Mouse (Mus musculus) CH12.LX (cell line): Measurements from ENCODE around the gene Gm49450. TPM values are rescaled to one million over a fixed set of nuclear protein-coding genes. Genes with fewer than 3 reads are reported as not detected.

Source experiments
- DNase-seq: peaks from one replicate; pipeline ENCODE4 v3.0.0-alpha.2; 2013; ENCODE audit errors: extremely low read depth
- H3K27ac ChIP-seq: 2 replicates; pipeline ENCODE4 v1.5.1; 2012; ENCODE audit warnings: low read depth, mild to moderate bottlenecking, control low read depth, moderate library complexity; ENCODE audit not compliant: insufficient read depth
- H3K27me3 ChIP-seq: replicated peaks from 2 replicates; pipeline ENCODE3; 2012; ENCODE audit warnings: inconsistent platforms
- H3K36me3 ChIP-seq, 2 experiments: replicated peaks in 1 of 2; 2 replicates each; pipeline versions ENCODE3 to v1.6.1; 2012; ENCODE audit warnings: inconsistent platforms in 1 of 2, low read length in 1 of 2, mild to moderate bottlenecking in 1 of 2, mixed read lengths in 1 of 2, moderate library complexity in 1 of 2; ENCODE audit not compliant: control insufficient read depth in 1 of 2, insufficient read depth in 1 of 2
- H3K4me1 ChIP-seq, 2 experiments: 2 replicates each; pipeline ENCODE4 v1.6.1; 2012; ENCODE audit warnings: inconsistent platforms in 1 of 2, moderate library complexity in 1 of 2; ENCODE audit not compliant: insufficient read depth in 2 of 2, control insufficient read depth in 1 of 2
- H3K4me2 ChIP-seq: 2 replicates; pipeline ENCODE4 v1.6.1; 2012; ENCODE audit warnings: low read depth, mild to moderate bottlenecking, control low read depth; ENCODE audit not compliant: poor library complexity, insufficient read depth, severe bottlenecking
- H3K4me3 ChIP-seq, 3 experiments: fragments of 150-350 bp in 1 of 3; sonication (generic) in 1 of 3; replicated peaks in 1 of 3; 2 replicates each; pipeline versions ENCODE3 to v1.5.1; 2011 to 2012; ENCODE audit warnings: low read depth in 2 of 3, low read length in 2 of 3, mild to moderate bottlenecking in 2 of 3, moderate library complexity in 2 of 3, control low read depth in 1 of 3, improper control_type of control experiment in 1 of 3, inconsistent platforms in 1 of 3, mixed read lengths in 1 of 3; ENCODE audit not compliant: poor library complexity in 1 of 3
- H3K79me2 ChIP-seq: replicated peaks from 2 replicates; pipeline ENCODE4 v1.6.1; 2012; ENCODE audit warnings: mild to moderate bottlenecking, moderate library complexity; ENCODE audit not compliant: control insufficient read depth, poor library complexity, insufficient read depth, severe bottlenecking; ENCODE audit errors: extremely low read depth
- H3K9ac ChIP-seq: 2 replicates; pipeline ENCODE4 v1.6.1; 2012; ENCODE audit warnings: low read depth, mild to moderate bottlenecking, control low read depth, moderate library complexity; ENCODE audit not compliant: insufficient read depth
- H3K9me3 ChIP-seq: replicated peaks from 2 replicates; pipeline ENCODE3; 2012; ENCODE audit warnings: low read length, inconsistent platforms, mixed read lengths
- BHLHE40 ChIP-seq: IDR thresholded peaks from 2 replicates; pipeline ENCODE4 v1.6.1; 2011; ENCODE audit warnings: mild to moderate bottlenecking, low read depth, low read length, improper control_type of control experiment
- CHD1 ChIP-seq: IDR thresholded peaks from 2 replicates; pipeline ENCODE4 v1.6.1; 2012; ENCODE audit warnings: low read depth, low read length, improper control_type of control experiment, inconsistent platforms
- CHD2 ChIP-seq: IDR thresholded peaks from 2 replicates; pipeline ENCODE4 v1.6.1; 2011; ENCODE audit warnings: low read length, improper control_type of control experiment
- CTCF ChIP-seq, 2 experiments: IDR thresholded peaks in 1 of 2; conservative IDR thresholded peaks in 1 of 2; 2 replicates each; pipeline ENCODE4 v1.5.1; 2011 to 2012; ENCODE audit warnings: low read depth in 2 of 2, low read length in 2 of 2, improper control_type of control experiment in 1 of 2, inconsistent platforms in 1 of 2, mild to moderate bottlenecking in 1 of 2, moderate library complexity in 1 of 2
- ELF1 ChIP-seq: IDR thresholded peaks from 2 replicates; pipeline ENCODE4 v1.6.1; 2014; ENCODE audit warnings: low read depth, mild to moderate bottlenecking, inconsistent platforms, low read length, improper control_type of control experiment
- EP300 ChIP-seq: IDR thresholded peaks from 2 replicates; pipeline ENCODE4 v1.6.1; 2011; ENCODE audit warnings: low read length, improper control_type of control experiment
- ETS1 ChIP-seq: conservative IDR thresholded peaks from 2 replicates; pipeline ENCODE4 v1.6.1; 2012; ENCODE audit warnings: low read depth, mild to moderate bottlenecking, inconsistent platforms, low read length, improper control_type of control experiment, moderate library complexity
- HCFC1 ChIP-seq: IDR thresholded peaks from 2 replicates; pipeline ENCODE4 v1.6.1; 2012; ENCODE audit warnings: low read depth, mild to moderate bottlenecking, inconsistent platforms, low read length, improper control_type of control experiment
- IRF4 ChIP-seq: IDR thresholded peaks from 2 replicates; pipeline ENCODE4 v1.6.1; 2014; ENCODE audit warnings: low read depth, mild to moderate bottlenecking, inconsistent platforms, low read length, improper control_type of control experiment
- JUND ChIP-seq: conservative IDR thresholded peaks from 2 replicates; pipeline ENCODE4 v1.6.1; 2011; ENCODE audit warnings: low read depth, low read length, improper control_type of control experiment
- KAT2A ChIP-seq: IDR thresholded peaks from 2 replicates; pipeline ENCODE4 v1.6.1; 2012; ENCODE audit warnings: low read length, improper control_type of control experiment, inconsistent platforms; ENCODE audit not compliant: insufficient replicate concordance
- MAFK ChIP-seq: IDR thresholded peaks from 2 replicates; pipeline ENCODE4 v1.6.1; 2011; ENCODE audit warnings: low read length, improper control_type of control experiment; ENCODE audit not compliant: insufficient replicate concordance
- MAZ ChIP-seq: IDR thresholded peaks from 2 replicates; pipeline ENCODE4 v1.6.1; 2012; ENCODE audit warnings: low read depth, mild to moderate bottlenecking, inconsistent platforms, low read length, improper control_type of control experiment, moderate library complexity
- MEF2A ChIP-seq: IDR thresholded peaks from 2 replicates; pipeline ENCODE4 v1.6.1; 2014; ENCODE audit warnings: low read depth, mild to moderate bottlenecking, inconsistent platforms, low read length, improper control_type of control experiment, borderline replicate concordance
- MXI1 ChIP-seq: IDR thresholded peaks from 2 replicates; pipeline ENCODE4 v1.6.1; 2011; ENCODE audit warnings: mild to moderate bottlenecking, low read depth, low read length, improper control_type of control experiment
- MYC ChIP-seq: IDR thresholded peaks from 2 replicates; pipeline ENCODE4 v1.6.1; 2011; ENCODE audit warnings: low read depth, mild to moderate bottlenecking, improper control_type of control experiment, low read length
- NELFE ChIP-seq: IDR thresholded peaks from 2 replicates; pipeline ENCODE4 v1.6.1; 2011; ENCODE audit warnings: low read depth, low read length, improper control_type of control experiment
- NRF1 ChIP-seq: IDR thresholded peaks from 2 replicates; pipeline ENCODE4 v1.6.1; 2014; ENCODE audit warnings: low read depth, mild to moderate bottlenecking, inconsistent platforms, low read length, improper control_type of control experiment, moderate library complexity
- POLR2A ChIP-seq: IDR thresholded peaks from 2 replicates; pipeline ENCODE4 v1.6.1; 2011; ENCODE audit warnings: low read depth, mild to moderate bottlenecking, improper control_type of control experiment, low read length
- RAD21 ChIP-seq: IDR thresholded peaks from 2 replicates; pipeline ENCODE4 v1.6.1; 2011; ENCODE audit warnings: low read depth, mild to moderate bottlenecking, low read length, improper control_type of control experiment, moderate library complexity
- RCOR1 ChIP-seq: conservative IDR thresholded peaks from 2 replicates; pipeline ENCODE4 v1.6.1; 2012; ENCODE audit warnings: low read depth, mild to moderate bottlenecking, inconsistent platforms, low read length, improper control_type of control experiment
- TCF12 ChIP-seq: IDR thresholded peaks from 2 replicates; pipeline ENCODE4 v1.6.1; 2014; ENCODE audit warnings: low read depth, mild to moderate bottlenecking, inconsistent platforms, low read length, improper control_type of control experiment
- UBTF ChIP-seq: IDR thresholded peaks from 2 replicates; pipeline ENCODE4 v1.6.1; 2012; ENCODE audit warnings: low read depth, mild to moderate bottlenecking, inconsistent platforms, low read length, improper control_type of control experiment, moderate library complexity
- USF2 ChIP-seq: conservative IDR thresholded peaks from 2 replicates; pipeline ENCODE4 v1.6.1; 2011; ENCODE audit warnings: low read depth, low read length, improper control_type of control experiment
- ZC3H11A ChIP-seq: IDR thresholded peaks from 2 replicates; pipeline ENCODE4 v1.6.1; 2012; ENCODE audit warnings: low read depth, mild to moderate bottlenecking, inconsistent platforms, low read length, improper control_type of control experiment
- dilution Hi-C: fragments of 300-500 bp; cut with MboI; formaldehyde crosslinking; loops from 2 replicates; pipeline ENCODE4 v1.14.3; 2020; ENCODE audit warnings: low sequenced_read_pairs; ENCODE audit not compliant: extremely low pct_unique_long_range_greater_than_20kb, extremely low pct_ligation_motif_present
- in situ Hi-C: fragments of 300-500 bp; cut with MboI; formaldehyde crosslinking; loops from 3 replicates; pipeline ENCODE4 v1.14.3; 2019; ENCODE audit warnings: low sequenced_read_pairs, low pct_ligation_motif_present, low pct_unique_long_range_greater_than_20kb, mixed read lengths
- polyA plus RNA-seq: library from polyadenylated mRNA; unstranded; fragments of >175 nt; gene quantifications from 2 replicates; pipeline ENCODE4 v1.2.1, GENCODE M21; 2012; ENCODE audit warnings: low read depth; ENCODE audit not compliant: insufficient read length
- total RNA-seq, 2 experiments: library from RNA; depleted of rRNA; stranded (reverse); fragments of 300-350 nt in 1 of 2; fragments of >200 nt in 1 of 2; gene quantifications; 2 replicates each; pipeline ENCODE4 v1.2.3; 2012 to 2014

The Gm49450 gene
- total and polyA plus RNA-seq, 3 experiments, result 0.38 to 125 (median 4.7) TPM

GRCm38 (mm10) chr15:98991540-98992050 lies 38.2 kb upstream of the Gm49450 start:
- no peaks in the 10 kb centered on the region for H3K79me2 ChIP-seq
- H3K27me3 ChIP-seq, result no peaks in the 10 kb centered on the region
- dilution Hi-C loops, result no loop called here
- TF ChIP-seq RAD21 (no peak), CHD1 (0 out of 2 replicates have a peak, but pooled peaks have one; percentile 30), MXI1 (no peak; the same call in none of the 2 replicates), RCOR1 (no peak), ZC3H11A (no peak), MYC (no peak), NRF1 (no peak)
- TF ChIP-seq, all 38 proteins: peak for 1
- no peaks in the 10 kb centered on the region for H3K9me3 ChIP-seq
- H3K27ac ChIP-seq, result peak overlapping the region; percentile 94
- in situ Hi-C loops, result loop anchor here (5.0 to 10.0 kb wide), 2 partner anchors 57 to 104 kb away; partner anchors contain the start of gene Tuba1b
- no peak overlapping the region for H3K4me3 ChIP-seq
- H3K36me3 ChIP-seq, result no peaks in the 10 kb centered on the region
- peaks cover 8 to 58% of the 10 kb centered on the region in 2 experiments for H3K4me1 ChIP-seq
- peak overlapping the region; percentile 76 for H3K4me2 ChIP-seq
- DNase-seq, result no peak
- peak overlapping the region; percentile 31 for H3K9ac ChIP-seq

DNA sequence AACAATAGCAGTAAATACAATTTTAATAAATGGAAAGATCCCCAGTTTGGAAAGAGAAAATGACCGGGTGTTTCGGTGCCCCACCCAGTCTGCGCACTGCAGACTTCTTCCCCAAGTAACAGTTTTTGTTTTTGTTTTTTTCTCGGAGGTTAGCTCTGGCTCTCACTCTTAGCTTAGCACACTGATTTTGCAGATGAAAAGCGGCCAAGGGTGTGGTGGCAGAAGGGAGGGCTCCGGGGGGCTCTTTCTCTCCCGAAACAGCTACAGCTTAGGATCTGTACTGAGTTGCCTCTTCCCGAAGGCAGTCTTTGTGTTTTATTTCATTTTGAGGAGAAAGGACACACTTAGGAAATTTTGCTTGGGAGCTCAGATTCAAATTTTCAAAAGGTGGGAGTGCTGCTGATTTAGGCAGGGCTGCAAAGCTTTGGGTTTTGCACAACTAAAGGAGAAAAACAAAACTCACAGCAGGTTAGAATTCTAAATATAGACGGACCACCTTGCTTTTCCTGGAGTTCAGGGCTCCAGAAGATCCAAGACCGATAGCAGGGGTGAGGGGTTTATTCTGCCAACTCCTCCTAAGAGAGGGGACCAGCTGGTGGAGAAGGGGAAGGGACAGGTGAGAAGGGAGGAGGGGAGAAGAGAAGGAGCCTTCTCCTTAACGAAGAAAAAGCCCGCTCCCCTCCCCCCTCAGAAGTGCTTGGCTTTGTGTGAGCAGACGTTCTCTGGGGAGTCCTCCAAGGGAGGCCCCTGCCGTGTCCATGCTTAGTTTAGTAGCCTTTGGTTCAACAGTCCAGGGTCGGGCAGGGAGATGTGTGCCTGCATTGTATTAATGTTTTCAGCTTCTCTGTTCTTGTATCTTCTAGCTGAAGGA lies 37.6 kb upstream of the Gm49450 start:
- H3K4me2 ChIP-seq, result peak overlapping the region; percentile 93
- H3K27me3 ChIP-seq, result no peaks in the 10 kb centered on the region
- H3K36me3 ChIP-seq, result no peaks in the 10 kb centered on the region
- dilution Hi-C loops (no loop called here), in situ Hi-C loops (loop anchor here (5.0 to 10.0 kb wide), 2 partner anchors 56 to 104 kb away; partner anchors contain the start of gene Tuba1b)
- H3K79me2 ChIP-seq, result no peaks in the 10 kb centered on the region
- peak; percentile 66 for DNase-seq
- peak overlapping the region; percentile 94 for H3K27ac ChIP-seq
- no peak for TF ChIP-seq POLR2A
- peak; percentile 58; the same call in 1 of the 2 replicates for TF ChIP-seq TCF12
- peak; percentile 33; the same call in 1 of the 2 replicates for TF ChIP-seq EP300
- peak; percentile 89 for TF ChIP-seq CHD2
- TF ChIP-seq MEF2A, result peak; percentile 56; the same call in 1 of the 2 replicates
- 0 out of 2 replicates have a peak, but pooled peaks have one; percentile 24 for TF ChIP-seq ELF1
- TF ChIP-seq HCFC1, result 0 out of 2 replicates have a peak, but pooled peaks have one; percentile 17
- 0 out of 2 replicates have a peak, but pooled peaks have one; percentile 1 for TF ChIP-seq CHD1
- TF ChIP-seq MAFK, result no peak
- no peak for TF ChIP-seq KAT2A
- TF ChIP-seq BHLHE40, result peak; percentile 41; the same call in 1 of the 2 replicates
- peak; percentile 30; the same call in 1 of the 2 replicates for TF ChIP-seq IRF4
- no peak for TF ChIP-seq UBTF
- no peak for TF ChIP-seq NELFE
- TF ChIP-seq MAZ, result 0 out of 2 replicates have a peak, but pooled peaks have one; percentile 20
- TF ChIP-seq ETS1, result peak; percentile 27; the same call in 1 of the 2 replicates
- no peak for TF ChIP-seq JUND
- no peak for TF ChIP-seq CTCF (conservative IDR thresholded peaks at IDR 0.05 in 1 of 2, IDR thresholded peaks at IDR 0.05 in 1 of 2; ENCODE audit: low read depth in 2 of 2, low read length in 2 of 2)
- TF ChIP-seq USF2, result no peak
- peak overlapping the region; percentile 78 for H3K9ac ChIP-seq
- H3K4me3 ChIP-seq, result no peak overlapping the region
- H3K9me3 ChIP-seq, result no peaks in the 10 kb centered on the region
- peaks cover 8 to 60% of the 10 kb centered on the region in 2 experiments for H3K4me1 ChIP-seq
